8 mouse cellular contexts compared by ENCODE assay signal in the genomic region with DNA sequence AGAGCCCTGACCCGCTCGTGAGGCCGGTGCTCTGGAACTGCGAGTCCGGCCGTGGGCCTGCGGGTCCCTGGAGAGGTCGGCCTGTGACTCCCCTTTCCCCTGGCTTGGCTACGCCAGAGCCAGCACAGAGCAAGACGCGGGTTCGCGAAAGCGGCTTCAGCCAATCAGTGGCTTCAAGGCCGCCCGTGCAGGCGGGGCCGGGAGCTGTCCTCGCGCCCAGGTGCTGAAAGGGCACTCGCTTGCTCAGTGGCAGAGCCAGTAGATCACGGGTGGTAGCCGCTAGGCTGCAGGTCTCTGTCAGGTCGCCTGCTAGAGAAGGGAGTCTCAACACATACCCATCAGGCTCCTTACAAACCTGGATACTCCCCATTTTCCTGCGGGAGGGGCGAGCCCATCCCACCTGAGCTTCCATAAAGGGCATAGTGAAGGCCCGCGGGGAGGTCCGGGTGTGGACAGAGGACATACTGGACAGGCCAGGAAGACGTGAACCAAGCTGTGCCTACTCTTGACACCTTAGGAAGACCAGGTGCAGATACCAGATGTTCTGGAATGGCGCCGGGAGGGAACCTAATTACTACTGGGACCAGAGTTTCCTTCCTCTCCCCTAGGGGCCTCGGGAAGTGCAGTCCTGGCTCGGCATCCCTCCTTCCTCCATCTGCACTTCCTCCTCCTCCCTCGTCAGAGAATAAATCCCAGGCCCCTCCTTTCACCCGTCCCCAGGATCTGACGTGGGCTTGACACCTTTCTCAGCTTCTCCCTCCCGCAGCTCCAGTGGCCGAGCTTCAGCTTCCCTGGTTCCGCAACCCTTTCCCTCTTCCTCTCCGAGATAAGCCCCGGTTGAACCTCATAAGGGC. TPM values are rescaled to one million over a fixed set of nuclear protein-coding genes. Genes with fewer than 3 reads are reported as not detected.
A peak's percentile ranks its signal among the peaks of the same experiment; 100 is the strongest.
DNase-seq lines count a peak whose midpoint lies in the region; ATAC-seq lines count a peak whose summit lies in the region.

Gene Sez6l2, plus strand, starts transcription at position 771 of the 854 bp plus-strand sequence.

- H3K4me3 ChIP-seq in hindbrain, embryonic 10.5 days, result peak within 1 kb of the TSS; percentile 56

- no peaks in the 10 kb centered on the region for H3K9me3 ChIP-seq in hindbrain, embryonic 10.5 days

- H3K27ac ChIP-seq in hindbrain, embryonic 10.5 days, result peak within 1 kb of the TSS; percentile 83

- peak; percentile 92 for DNase-seq in Muller cell, postnatal 12 days (ENCODE audit: inconsistent ontology term)
- DNase-seq in cerebellum, adult 8-10 months, result peak; percentile 88
- peak; percentile 93 for DNase-seq in hindbrain, embryonic 10.5 days (ENCODE audit: low spot score)
- peak; percentile 80 to 83 for DNase-seq in layer of hippocampus, postnatal 14 days (ENCODE audit: low spot score in 2 of 2)
- DNase-seq in lung, postnatal 10 days, result peak; percentile 93
- DNase-seq in ovary, postnatal 36 days (ENCODE audit: low spot score), result peak; percentile 92
- peak; percentile 96 for DNase-seq in thymus, postnatal 14 days

- peak; percentile 64 for ATAC-seq in frontal cortex, adult (ENCODE audit: low TSS enrichment)

- under 1% methylated on average over 42 of the region's 42 CpGs for WGBS in hindbrain, embryonic 10.5 days

- peaks cover 16% of the 10 kb centered on the region for H3K36me3 ChIP-seq in hindbrain, embryonic 10.5 days

- peaks cover 48% of the 10 kb centered on the region for H3K4me1 ChIP-seq in hindbrain, embryonic 10.5 days (replicated peaks)

- H3K27me3 ChIP-seq in hindbrain, embryonic 10.5 days (ENCODE audit: insufficient read depth, poor library complexity, severe bottlenecking), result peaks cover 55% of the 10 kb centered on the region

RNA-seq across cellular contexts. Expression of gene Sez6l2, which starts in this region (rescaled TPM):
- polyA plus RNA-seq in hindbrain, embryonic 10.5 days (2016; fragmentation: Nextera tagmentation; extraction: Ambion mirVana), result 2.3 and 7.6 TPM in 2 replicates
- 100 to 1,000 TPM; 316 to 335 TPM for total RNA-seq in layer of hippocampus, postnatal 14 days (2021)

Comparison
In these comparisons a context has a peak if more than half of its experiments do, and no peak if none do; other contexts are left out.
1. Peak in every context shown above with its lines: DNase-seq, ATAC-seq, H3K4me3 ChIP-seq and H3K27ac ChIP-seq.